13 mouse cellular contexts compared by ENCODE assay signal in genomic region chr16:57928301-57928700, GRCm38 (mm10).
DNase-seq lines count a peak whose midpoint lies in the region; ATAC-seq and TF ChIP-seq lines count a peak whose summit lies in the region.
"Had no signal": no experiment of that assay in that cellular context is flagged by ENCODE, and none has a peak within 500 bp of the region (broad histone marks: within the 10 kb centered on the region; RNA-seq: fewer than 3 reads in every experiment).

No protein-coding gene starts in this region.

- H3K4me2 ChIP-seq in intestine, embryonic 16.5 days (ENCODE audit: low read depth, low read length) = no peak overlapping the region
- H3K4me2 ChIP-seq: neural tube, embryonic 12.5 days; stomach, embryonic 15.5 days had no signal

- no peak for ATAC-seq in intestine, embryonic 16.5 days
- ATAC-seq: inflammation-experienced regulatory T-cells, adult 6 months had no signal

- no peak overlapping the region for H3K4me3 ChIP-seq in gastrocnemius, adult 2 months
- H3K4me3 ChIP-seq in intestine, embryonic 16.5 days (ENCODE audit: low read length) = no peak overlapping the region
- H3K4me3 ChIP-seq: megakaryocyte, embryonic 14.5 days; neural tube, embryonic 12.5 days; stomach, embryonic 15.5 days had no signal

- DNase-seq in adrenal gland, adult (ENCODE audit: inconsistent age in 2 of 2, low spot score in 1 of 2) = peak; percentile 9 to 36
- no peak for DNase-seq in adrenal gland, adult 18-20 months (ENCODE audit: low spot score in 2 of 2)
- peak; percentile 19 for DNase-seq in kidney, adult 9 months
- DNase-seq in kidney, adult 18-20 months = no peak
- peak; percentile 61 for DNase-seq in gastrocnemius, adult 2 months
- DNase-seq in heart, postnatal 4 days = peak; percentile 34
- DNase-seq in left cerebral cortex, adult 11 months (ENCODE audit: low spot score) = no peak
- DNase-seq: right cerebral cortex, postnatal 25 days had no signal

- no peaks in the 10 kb centered on the region for H3K27me3 ChIP-seq in intestine, embryonic 16.5 days (replicated peaks; ENCODE audit: control insufficient read depth, insufficient read depth, low read length)
- H3K27me3 ChIP-seq: megakaryocyte, embryonic 14.5 days; neural tube, embryonic 12.5 days; stomach, embryonic 15.5 days had no signal

- WGBS in intestine, embryonic 16.5 days = 36% methylated on average over 4 of the region's 4 CpGs

- H3K4me1 ChIP-seq in intestine, embryonic 16.5 days (ENCODE audit: control insufficient read depth, insufficient read depth, low read length) = no peaks in the 10 kb centered on the region
- H3K4me1 ChIP-seq: megakaryocyte, embryonic 14.5 days; neural tube, embryonic 12.5 days; stomach, embryonic 15.5 days had no signal

- H3K9ac ChIP-seq in intestine, embryonic 16.5 days (ENCODE audit: low read depth, low read length) = no peak overlapping the region
- H3K9ac ChIP-seq: neural tube, embryonic 12.5 days; stomach, embryonic 15.5 days had no signal

- intact Hi-C loops in gastrocnemius, adult 2 months (cut with DNase I) = no loop called here

- no peaks in the 10 kb centered on the region for H3K9me3 ChIP-seq in intestine, embryonic 16.5 days (ENCODE audit: control insufficient read depth, low read length)
- H3K9me3 ChIP-seq: neural tube, embryonic 12.5 days; stomach, embryonic 15.5 days had no signal

- peak overlapping the region; percentile 41 for H3K27ac ChIP-seq in gastrocnemius, adult 2 months
- no peak overlapping the region for H3K27ac ChIP-seq in intestine, embryonic 16.5 days (ENCODE audit: low read length)
- H3K27ac ChIP-seq: neural tube, embryonic 12.5 days; stomach, embryonic 15.5 days had no signal

- no peaks in the 10 kb centered on the region for H3K36me3 ChIP-seq in intestine, embryonic 16.5 days (ENCODE audit: control insufficient read depth, insufficient read depth, low read length)
- H3K36me3 ChIP-seq: neural tube, embryonic 12.5 days; stomach, embryonic 15.5 days had no signal

- no peak for TF ChIP-seq CTCF in gastrocnemius, adult 2 months (IDR thresholded peaks at IDR 0.05)

Comparison
In these comparisons a context has a peak if more than half of its experiments do, and no peak if none do; other contexts are left out.
1. DNase-seq: peak in adrenal gland, adult (2 of 2), kidney, adult 9 months (single experiment), gastrocnemius, adult 2 months (single experiment) and heart, postnatal 4 days (single experiment); none in adrenal gland, adult 18-20 months (0 of 2), kidney, adult 18-20 months (single experiment) and left cerebral cortex, adult 11 months (single experiment).